Mouse (Mus musculus) liver, embryonic 13.5 days (tissue): ENCODE measurements around the gene Zfp839. TPM values are rescaled to one million over a fixed set of nuclear protein-coding genes. Genes with fewer than 3 reads are reported as not detected.

Experiments
- ATAC-seq: fragments of 200-750 bp; cut with Nextera tagmentation; 2 replicates; pipeline ENCODE4 v1.8.0; 2017; ENCODE audit warnings: low read depth, mild to moderate bottlenecking, moderate number of reproducible peaks, moderate library complexity
- DNase-seq: peaks from one replicate; pipeline ENCODE4 v3.0.0; 2022
- H3K27ac ChIP-seq: fragments of 300-500 bp; sonication (generic); 2 replicates; pipeline ENCODE4 v1.5.1; 2015; ENCODE audit warnings: moderate library complexity, mild to moderate bottlenecking, inconsistent platforms
- H3K27me3 ChIP-seq: fragments of 300-500 bp; sonication (generic); 2 replicates; pipeline ENCODE4 v1.6.1; 2015; ENCODE audit warnings: mild to moderate bottlenecking, inconsistent platforms
- H3K36me3 ChIP-seq: fragments of 300-500 bp; sonication (generic); 2 replicates; pipeline ENCODE4 v1.6.1; 2015; ENCODE audit warnings: mild to moderate bottlenecking, inconsistent platforms
- H3K4me1 ChIP-seq: fragments of 300-500 bp; sonication (generic); replicated peaks from 2 replicates; pipeline ENCODE4 v1.6.1; 2015; ENCODE audit warnings: inconsistent platforms
- H3K4me2 ChIP-seq: fragments of 300-500 bp; sonication (generic); 2 replicates; pipeline ENCODE4 v1.6.1; 2015; ENCODE audit warnings: inconsistent platforms, mild to moderate bottlenecking, moderate library complexity
- H3K4me3 ChIP-seq: fragments of 300-500 bp; sonication (generic); replicated peaks from 2 replicates; pipeline ENCODE4 v1.5.1; 2015; ENCODE audit warnings: mild to moderate bottlenecking, inconsistent platforms
- H3K9ac ChIP-seq: fragments of 300-500 bp; sonication (generic); 2 replicates; pipeline ENCODE4 v1.6.1; 2015; ENCODE audit warnings: mild to moderate bottlenecking, inconsistent platforms
- H3K9me3 ChIP-seq: fragments of 300-500 bp; sonication (generic); replicated peaks from 2 replicates; pipeline ENCODE4 v1.6.1; 2016; ENCODE audit warnings: inconsistent platforms
- WGBS: fragments of 180-500 bp; shearing (Covaris S2); methylation state at CpG from one replicate; pipeline ENCODE4 v1.1.7; 2015; ENCODE audit not compliant: insufficient replicate concordance; 5-methylcytosine and 5-hydroxymethylcytosine counted together
- polyA plus RNA-seq: library from polyadenylated mRNA; unstranded; fragments of >200 nt; fragmentation: Nextera tagmentation; extraction: Ambion mirVana; gene quantifications from 2 replicates; pipeline ENCODE4 v1.2.1, GENCODE M21; 2015

Gene Zfp839
- polyA plus RNA-seq, 1 experiment from 2014 or later: 1.6 TPM

GRCm38 (mm10) chr12:110819367-110819766 is 30.7 kb upstream of the Zfp839 start:
- H3K36me3 ChIP-seq: no peaks in the 10 kb centered on the region
- H3K4me1 ChIP-seq: peaks cover 3% of the 10 kb centered on the region; the same call in 1 of the 2 replicates
- no peak for DNase-seq
- no peak overlapping the region for H3K4me2 ChIP-seq
- 71% methylated on average over 8 of the region's 8 CpGs for WGBS
- H3K9me3 ChIP-seq: no peaks in the 10 kb centered on the region
- H3K27ac ChIP-seq: no peak overlapping the region
- no peaks in the 10 kb centered on the region for H3K27me3 ChIP-seq
- no peak overlapping the region for H3K9ac ChIP-seq
- H3K4me3 ChIP-seq: no peak overlapping the region
- ATAC-seq: no peak

- H3K4me3 ChIP-seq: no peak overlapping the region
- H3K27me3 ChIP-seq: no peaks in the 10 kb centered on the region
- no peaks in the 10 kb centered on the region for H3K4me1 ChIP-seq
- H3K4me2 ChIP-seq: no peak overlapping the region
- no peaks in the 10 kb centered on the region for H3K36me3 ChIP-seq
- no peak overlapping the region for H3K9ac ChIP-seq
- ATAC-seq (no peak), DNase-seq (no peak)
- WGBS: 75% methylated on average over 2 of the region's 2 CpGs
- H3K27ac ChIP-seq: no peak overlapping the region
- H3K9me3 ChIP-seq: no peaks in the 10 kb centered on the region
Observed at GRCm38 (mm10) chr12:110821787-110822186, 28.3 kb upstream of the Zfp839 start.

GRCm38 (mm10) chr12:110822366-110822765 is 27.7 kb upstream of the Zfp839 start:
- Histone ChIP-seq H3K4me3 (no peak overlapping the region), H3K36me3 (no peaks in the 10 kb centered on the region), H3K27me3 (no peaks in the 10 kb centered on the region), H3K4me2 (no peak overlapping the region), H3K9ac (no peak overlapping the region), H3K9me3 (no peaks in the 10 kb centered on the region), H3K27ac (no peak overlapping the region), H3K4me1 (no peaks in the 10 kb centered on the region)
- WGBS: 67% methylated on average over 7 of the region's 7 CpGs
- ATAC-seq: no peak
- no peak for DNase-seq

GRCm38 (mm10) chr12:110828908-110829307 is 21.1 kb upstream of the Zfp839 start:
- DNase-seq: no peak
- Histone ChIP-seq H3K4me1 (no peaks in the 10 kb centered on the region), H3K4me3 (no peak overlapping the region), H3K27ac (no peak overlapping the region), H3K27me3 (no peaks in the 10 kb centered on the region), H3K9me3 (no peaks in the 10 kb centered on the region), H3K4me2 (no peak overlapping the region), H3K36me3 (no peaks in the 10 kb centered on the region), H3K9ac (no peak overlapping the region)
- ATAC-seq: no peak
- 83% methylated on average over 4 of the region's 4 CpGs for WGBS

- ATAC-seq (no peak), DNase-seq (no peak)
- Histone ChIP-seq H3K36me3 (no peaks in the 10 kb centered on the region), H3K4me2 (no peak overlapping the region), H3K4me3 (no peak overlapping the region), H3K27me3 (no peaks in the 10 kb centered on the region), H3K9ac (no peak overlapping the region), H3K9me3 (no peaks in the 10 kb centered on the region), H3K27ac (no peak overlapping the region), H3K4me1 (no peaks in the 10 kb centered on the region)
- WGBS: 68% methylated on average over 9 of the region's 11 CpGs
Observed at GRCm38 (mm10) chr12:110830293-110831024, 19.6 kb upstream of the Zfp839 start.

GRCm38 (mm10) chr12:110835182-110835581 is 14.9 kb upstream of the Zfp839 start:
- Histone ChIP-seq H3K27me3 (peaks cover 5% of the 10 kb centered on the region), H3K4me2 (no peak overlapping the region), H3K36me3 (no peaks in the 10 kb centered on the region), H3K4me3 (no peak overlapping the region), H3K27ac (no peak overlapping the region), H3K4me1 (peaks cover 4% of the 10 kb centered on the region), H3K9me3 (no peaks in the 10 kb centered on the region), H3K9ac (no peak overlapping the region)
- ATAC-seq: no peak
- no peak for DNase-seq
- WGBS: 88% methylated on average over 3 of the region's 3 CpGs

- no peak overlapping the region for H3K27ac ChIP-seq
- WGBS: 49% methylated on average over 6 of the region's 6 CpGs
Observed at GRCm38 (mm10) chr12:110836729-110837128, 13.3 kb upstream of the Zfp839 start.

GRCm38 (mm10) chr12:110837192-110837841 is 12.7 kb upstream of the Zfp839 start:
- Histone ChIP-seq H3K9me3 (no peaks in the 10 kb centered on the region), H3K36me3 (no peaks in the 10 kb centered on the region), H3K4me1 (peaks cover 14% of the 10 kb centered on the region), H3K4me3 (no peak overlapping the region), H3K27me3 (peaks cover 5% of the 10 kb centered on the region), H3K27ac (no peak overlapping the region), H3K9ac (no peak overlapping the region), H3K4me2 (no peak overlapping the region)
- 38% methylated on average over 5 of the region's 5 CpGs for WGBS
- ATAC-seq: no peak
- DNase-seq: no peak

More at GRCm38 (mm10) chr12:110836729-110837128, 13.3 kb upstream of the Zfp839 start:
- peaks cover 13% of the 10 kb centered on the region for H3K4me1 ChIP-seq
- peaks cover 5% of the 10 kb centered on the region for H3K27me3 ChIP-seq
- ATAC-seq (no peak), DNase-seq (no peak)
- H3K9me3 ChIP-seq: no peaks in the 10 kb centered on the region
- no peak overlapping the region for H3K9ac ChIP-seq
- H3K36me3 ChIP-seq: no peaks in the 10 kb centered on the region
- H3K4me3 ChIP-seq: no peak overlapping the region
- H3K4me2 ChIP-seq: no peak overlapping the region

GRCm38 (mm10) chr12:110837850-110838249 is 12.2 kb upstream of the Zfp839 start:
- 74% methylated on average over 8 of the region's 8 CpGs for WGBS
- Histone ChIP-seq H3K36me3 (no peaks in the 10 kb centered on the region), H3K4me2 (no peak overlapping the region), H3K4me3 (no peak overlapping the region), H3K27ac (no peak overlapping the region), H3K27me3 (peaks cover 5% of the 10 kb centered on the region), H3K9me3 (no peaks in the 10 kb centered on the region), H3K4me1 (peaks cover 14% of the 10 kb centered on the region), H3K9ac (no peak overlapping the region)
- DNase-seq (no peak), ATAC-seq (no peak)

- WGBS: under 1% methylated on average over 71 of the region's 71 CpGs
- H3K4me1 ChIP-seq: peaks cover 34% of the 10 kb centered on the region
- H3K36me3 ChIP-seq: no peaks in the 10 kb centered on the region
- H3K27ac ChIP-seq: no peak within 1 kb of the TSS
- ATAC-seq (peak; percentile 27; the same call in 1 of the 2 replicates), DNase-seq (peak; percentile 90)
- peaks cover 5% of the 10 kb centered on the region for H3K27me3 ChIP-seq
- H3K4me3 ChIP-seq: peak within 1 kb of the TSS; percentile 80
- H3K4me2 ChIP-seq: peak within 1 kb of the TSS; percentile 85
- H3K9ac ChIP-seq: peak within 1 kb of the TSS; percentile 70
- no peaks in the 10 kb centered on the region for H3K9me3 ChIP-seq
Observed at GRCm38 (mm10) chr12:110840348-110841198, 9.5 kb upstream of the Zfp839 start, which contains the start of gene Mok. Gene Mok (minus strand): TSS chr12:110840939.
